Mouse (Mus musculus): ENCODE measurements around the gene Lgals7.
"Not testable (repeated sequence)": the region's sequence is repeated elsewhere in the genome, so short reads cannot be mapped to it uniquely, and the experiment has no call there.

Lgals7 gene

DNA sequence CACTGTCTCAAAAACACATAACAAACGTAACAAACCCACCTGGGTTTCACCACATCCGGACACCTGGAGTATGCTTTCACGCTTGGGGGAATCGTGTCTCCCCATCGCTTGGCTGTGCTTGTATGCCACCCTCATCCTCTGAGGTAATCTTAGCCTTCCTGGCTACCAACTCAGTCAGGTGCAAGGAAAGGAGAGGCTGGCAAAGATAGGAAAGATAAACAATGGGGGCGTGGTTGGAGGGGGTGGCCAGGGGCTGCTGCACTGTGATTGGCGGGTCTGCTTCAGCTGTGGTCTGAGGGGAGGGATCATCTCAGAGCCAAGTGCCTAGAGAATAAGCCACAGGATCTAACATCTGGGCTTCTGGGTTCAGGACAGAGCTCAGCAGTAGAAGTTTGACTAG, 16.0 kb downstream of the Lgals7 start:
- DNase-seq, result no peak

DNA sequence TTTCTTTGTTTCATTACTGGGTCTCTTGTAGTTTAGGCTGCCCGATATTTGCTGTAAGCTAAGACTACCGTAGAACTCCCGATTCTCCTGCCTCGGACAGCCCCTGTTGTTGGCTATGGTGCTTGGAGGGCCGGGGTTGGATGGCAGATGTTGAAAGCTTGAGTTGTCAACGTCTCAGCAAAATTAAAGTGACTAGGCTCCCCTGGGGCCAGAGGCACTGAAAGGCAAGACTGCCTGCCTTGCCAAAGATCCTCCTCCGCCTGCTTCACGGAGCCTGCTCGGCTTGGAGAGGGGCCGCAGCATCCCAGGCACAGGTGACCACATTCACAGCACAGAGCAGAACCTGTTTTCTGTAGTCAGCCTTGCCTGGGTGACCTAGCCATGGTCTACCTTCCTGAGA, 16.9 kb downstream of the Lgals7 start:
- no peak for DNase-seq

DNA sequence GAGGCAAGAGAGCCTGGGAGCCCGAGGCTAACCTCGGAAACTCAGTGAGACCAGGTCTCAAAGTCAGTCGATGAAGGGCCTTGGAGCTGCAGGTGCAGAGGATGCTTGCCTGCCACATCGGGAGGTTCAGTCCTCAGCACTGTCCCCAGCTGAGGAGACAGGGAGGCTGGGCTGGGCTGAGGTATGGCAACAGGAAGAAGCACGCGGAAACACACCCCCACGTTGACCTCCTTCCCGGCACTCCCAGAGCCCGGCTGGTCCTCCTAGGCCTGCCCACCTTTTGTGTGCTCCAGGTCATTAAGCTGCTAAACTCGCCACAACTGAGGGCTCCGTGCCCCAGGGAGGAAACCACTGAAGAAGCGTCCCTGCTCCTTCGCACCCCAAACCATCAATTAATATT, 17.5 kb downstream of the Lgals7 start, which contains the start of gene Capn12:
Gene Capn12 (plus strand): TSS at position 224 of the 400 bp plus-strand sequence.
- DNase-seq, result no peak

DNA sequence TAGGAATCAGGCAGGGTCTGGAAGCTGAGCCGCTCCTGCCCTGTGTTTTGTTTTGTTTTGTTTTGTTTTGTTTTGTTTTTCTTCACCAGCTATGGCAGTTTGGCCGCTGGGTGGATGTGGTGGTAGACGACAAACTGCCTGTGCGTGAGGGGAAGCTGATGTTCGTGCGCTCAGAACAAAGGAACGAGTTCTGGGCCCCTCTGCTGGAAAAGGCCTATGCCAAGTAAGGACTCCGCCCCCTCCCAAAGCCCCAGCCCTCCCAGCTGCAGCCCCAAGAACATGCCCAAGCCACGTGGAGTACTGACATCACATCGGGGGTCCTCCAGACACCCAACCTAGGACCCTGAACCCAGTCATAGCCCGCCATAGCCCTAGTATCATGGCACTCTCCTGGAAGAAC, 19.4 kb downstream of the Lgals7 start:
- DNase-seq, result no peak

DNA sequence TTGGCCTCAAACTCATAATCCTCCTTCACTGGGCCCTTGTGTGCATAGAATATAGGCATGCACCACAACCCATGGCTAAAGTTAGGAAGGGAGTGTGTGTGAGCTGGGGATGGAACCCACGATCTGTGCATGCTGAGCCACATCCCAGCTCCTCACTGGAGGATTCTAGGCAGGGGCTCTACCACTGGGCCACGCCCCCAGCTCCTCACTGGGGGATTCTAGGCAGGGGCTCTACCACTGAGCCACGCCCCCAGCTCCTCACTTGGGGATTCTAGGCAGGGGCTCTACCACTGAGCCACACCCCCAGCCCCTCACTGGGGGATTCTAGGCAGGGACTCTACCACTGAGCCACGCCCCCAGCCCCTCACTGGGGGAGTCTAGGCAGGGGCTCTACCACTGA, 20.1 kb downstream of the Lgals7 start:
- not testable (repeated sequence) for DNase-seq

DNA sequence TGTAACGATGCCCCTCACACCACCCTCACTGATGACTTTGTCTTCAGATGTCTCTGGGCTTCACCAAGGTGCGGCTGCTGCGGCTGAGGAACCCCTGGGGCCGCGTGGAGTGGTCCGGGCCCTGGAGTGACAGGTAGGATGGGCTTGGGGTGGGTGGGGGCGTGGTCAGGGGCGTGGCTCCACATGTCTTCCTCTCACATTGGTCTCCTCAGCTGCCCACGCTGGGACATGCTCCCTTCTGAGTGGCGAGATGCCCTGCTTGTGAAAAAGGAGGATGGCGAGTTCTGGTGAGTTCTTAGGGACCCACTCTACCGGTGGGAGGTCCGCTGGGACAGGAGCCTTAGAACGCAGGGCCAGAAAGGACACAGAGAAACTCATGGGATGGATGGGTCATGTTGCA, 22.8 kb downstream of the Lgals7 start:
- DNase-seq, result no peak

DNA sequence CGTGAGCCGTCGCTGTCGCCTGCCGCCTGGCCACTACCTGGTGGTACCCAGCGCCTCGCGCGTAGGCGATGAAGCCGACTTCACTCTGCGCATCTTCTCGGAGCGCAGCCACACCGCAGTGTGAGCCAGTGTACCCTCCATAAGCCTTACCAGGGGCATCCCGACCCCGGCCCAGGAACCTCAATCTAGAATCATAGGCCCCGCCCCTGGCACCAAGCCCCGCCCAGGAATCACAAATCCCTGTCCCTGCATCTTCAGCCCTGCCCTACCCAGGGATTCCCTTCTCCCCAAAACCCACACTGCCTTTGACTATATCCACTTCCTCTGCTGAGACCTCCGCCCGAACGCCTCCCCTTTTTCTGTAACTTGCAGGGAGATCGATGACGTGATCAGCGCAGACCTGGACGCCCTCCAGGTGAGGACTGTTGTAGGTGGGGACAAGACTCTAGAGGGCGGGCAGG, 25.1 kb downstream of the Lgals7 start:
- no peak for DNase-seq

DNA sequence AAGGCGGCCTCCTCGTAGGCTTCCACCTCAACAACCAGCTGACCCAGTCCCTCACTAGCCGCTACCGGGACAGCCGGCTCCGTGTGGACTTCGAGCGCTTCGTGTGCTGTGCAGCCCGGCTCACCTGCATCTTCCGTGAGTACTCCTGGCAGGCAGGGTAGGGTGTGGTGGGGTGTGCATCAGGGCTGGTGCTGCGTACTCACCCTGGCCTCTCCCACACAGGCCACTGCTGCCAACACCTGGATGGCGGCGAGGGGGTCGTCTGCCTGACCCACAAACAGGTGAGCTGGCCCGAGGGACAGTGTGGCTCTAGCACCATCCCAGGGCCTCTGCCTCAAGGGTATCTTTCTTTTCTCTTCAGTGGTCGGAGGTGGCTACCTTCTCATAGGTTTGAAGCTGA, 28.9 kb downstream of the Lgals7 start:
- no peak for DNase-seq

DNA sequence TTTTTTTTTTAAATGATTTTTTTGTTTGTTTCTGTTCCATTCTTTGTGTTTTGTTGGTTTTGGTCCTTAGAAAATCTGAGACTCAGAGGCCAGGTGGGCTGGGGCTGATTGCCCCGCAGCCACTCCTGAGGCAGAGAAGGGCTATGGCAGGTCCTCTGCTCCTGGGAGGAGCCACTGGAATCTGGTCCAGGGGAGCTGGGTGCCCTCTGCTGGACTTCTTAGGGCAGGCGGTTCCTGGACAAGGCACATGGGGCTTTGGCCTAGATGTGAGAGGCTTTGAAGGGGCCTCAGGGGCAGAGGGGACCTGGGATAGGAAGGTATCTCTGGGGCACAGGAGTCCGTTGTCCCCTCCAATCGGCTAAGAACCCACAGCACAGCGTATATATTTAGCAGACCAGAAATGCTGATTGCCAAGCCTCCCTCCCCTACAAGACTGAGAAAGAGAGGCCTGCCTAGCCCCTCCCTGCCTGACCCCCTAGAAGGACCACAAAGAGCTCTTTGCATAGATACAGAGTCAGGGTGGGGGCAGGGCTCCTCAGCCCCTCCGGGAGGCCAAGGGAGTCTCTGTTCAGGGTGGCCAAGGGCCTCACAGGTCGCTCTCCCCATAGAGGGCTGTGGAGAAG, 30.1 kb downstream of the Lgals7 start:
- DNase-seq, result peak; percentile 71

DNA sequence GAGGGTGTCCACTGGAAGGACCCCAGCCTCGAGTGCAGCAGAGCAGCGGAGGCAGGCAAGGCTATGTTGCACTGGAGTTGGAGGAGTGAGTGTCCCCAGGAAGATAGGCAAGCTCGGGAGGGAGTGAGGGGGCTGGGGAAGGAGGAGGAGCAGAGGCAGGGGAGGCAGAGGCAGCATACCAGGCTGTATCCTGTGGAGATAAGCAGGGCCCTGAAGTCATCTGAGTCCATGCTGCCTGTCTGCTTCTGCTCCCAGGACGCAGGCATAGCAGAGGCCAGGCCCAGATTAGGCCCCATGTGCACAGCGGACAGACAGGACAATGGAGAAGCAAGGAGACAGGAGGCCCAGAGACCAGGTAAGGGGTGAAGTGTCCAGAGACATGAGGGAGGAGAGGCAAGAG, 31.3 kb downstream of the Lgals7 start:
- no peak for DNase-seq

DNA sequence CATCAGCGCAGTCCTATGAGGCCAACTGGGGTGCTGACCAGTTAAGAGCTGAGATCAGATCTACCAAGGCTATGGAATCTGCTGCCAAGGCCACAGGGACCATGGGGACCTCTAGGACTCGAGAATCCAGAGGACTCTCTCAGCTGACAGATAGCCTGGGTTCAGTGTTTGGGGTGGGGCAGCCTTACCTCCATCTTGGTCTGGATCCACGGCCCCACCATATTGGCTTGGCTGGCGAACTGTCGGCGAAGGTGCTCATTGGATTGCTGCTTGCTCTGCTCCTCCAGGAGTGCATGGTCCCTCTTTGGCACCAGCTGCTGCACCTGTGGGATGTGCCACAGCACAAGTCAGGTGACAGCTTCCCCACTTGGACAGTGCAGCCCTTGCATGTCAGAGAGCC, 34.0 kb downstream of the Lgals7 start:
- no peak for DNase-seq

DNA sequence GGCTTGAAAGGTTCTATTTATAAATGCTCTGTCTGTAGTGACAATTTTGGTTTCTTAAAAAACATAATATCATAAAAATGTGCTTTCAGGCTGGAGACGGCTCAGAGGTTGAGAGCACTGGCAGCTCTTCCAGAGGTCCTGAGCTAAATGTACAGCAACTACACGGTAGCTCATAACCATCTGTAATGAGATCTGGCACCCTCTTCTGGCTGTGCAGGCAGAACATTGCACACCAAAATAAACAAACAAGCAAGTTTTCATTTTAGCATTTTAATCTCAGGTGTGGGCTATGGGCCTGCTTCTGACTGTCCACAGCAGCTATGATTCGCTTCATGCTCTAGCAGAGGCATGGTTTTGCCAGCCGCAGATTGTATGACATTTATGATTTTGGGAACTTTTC, 36.3 kb downstream of the Lgals7 start:
- no peak for DNase-seq

DNA sequence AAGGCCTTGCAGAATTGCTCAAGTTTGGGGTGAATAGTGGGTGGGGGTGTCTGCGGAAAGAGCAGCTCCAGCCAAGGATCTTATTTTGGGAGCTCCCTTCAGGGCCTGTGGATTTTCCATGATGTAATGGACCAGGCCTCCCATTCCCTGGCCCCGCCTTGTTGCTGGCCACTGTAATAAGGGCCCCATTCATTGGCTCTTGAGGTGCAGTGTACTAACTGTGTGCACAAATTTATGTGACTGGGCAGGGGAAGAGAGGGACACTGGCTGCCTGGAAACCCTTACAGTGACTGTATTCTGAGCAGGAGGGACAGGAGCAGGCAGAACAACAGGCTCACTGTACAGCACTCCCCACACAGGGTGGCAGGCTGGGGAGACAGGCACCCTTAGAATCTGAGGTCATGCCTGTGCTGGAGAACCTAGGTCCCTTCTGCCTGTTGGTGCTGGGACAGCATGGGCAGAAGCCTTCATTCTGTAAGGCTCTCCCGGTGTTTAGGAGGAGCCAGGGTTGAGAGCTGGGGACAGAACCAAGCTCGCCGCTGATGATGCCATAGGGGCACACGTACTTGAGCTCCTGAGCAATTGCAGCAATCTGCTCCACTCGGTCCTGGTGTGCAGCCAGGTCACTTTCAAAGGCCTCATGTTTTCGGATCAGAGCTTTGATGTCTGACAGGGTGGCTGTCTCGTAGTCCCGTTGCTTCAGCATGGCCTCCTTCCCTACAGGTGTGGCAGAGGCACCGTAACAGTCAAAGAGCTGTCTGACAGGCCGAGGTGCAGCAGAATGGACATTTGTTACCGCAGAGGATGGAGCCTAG, 37.9 kb downstream of the Lgals7 start:
- no peak for DNase-seq

DNA sequence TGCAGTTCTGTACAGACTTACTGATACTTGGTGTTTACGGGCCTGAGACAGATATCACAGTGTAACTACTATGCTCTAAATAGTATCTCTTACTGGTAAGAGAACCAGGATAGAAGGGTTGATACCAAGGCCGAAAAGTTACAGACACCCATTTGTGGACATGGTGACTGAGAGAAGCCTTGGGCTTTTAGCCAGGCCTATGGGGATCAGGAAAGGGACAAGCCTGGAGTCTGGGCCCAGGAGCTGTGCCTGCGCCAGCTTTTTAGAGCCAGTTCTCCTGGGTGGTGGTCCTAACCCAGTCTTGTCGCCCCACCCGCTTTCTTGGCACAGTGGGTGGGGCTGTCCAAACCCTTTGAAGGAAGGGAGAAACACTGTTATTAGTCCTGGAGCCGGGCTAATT, 38.5 kb downstream of the Lgals7 start:
- no peak for DNase-seq

DNA sequence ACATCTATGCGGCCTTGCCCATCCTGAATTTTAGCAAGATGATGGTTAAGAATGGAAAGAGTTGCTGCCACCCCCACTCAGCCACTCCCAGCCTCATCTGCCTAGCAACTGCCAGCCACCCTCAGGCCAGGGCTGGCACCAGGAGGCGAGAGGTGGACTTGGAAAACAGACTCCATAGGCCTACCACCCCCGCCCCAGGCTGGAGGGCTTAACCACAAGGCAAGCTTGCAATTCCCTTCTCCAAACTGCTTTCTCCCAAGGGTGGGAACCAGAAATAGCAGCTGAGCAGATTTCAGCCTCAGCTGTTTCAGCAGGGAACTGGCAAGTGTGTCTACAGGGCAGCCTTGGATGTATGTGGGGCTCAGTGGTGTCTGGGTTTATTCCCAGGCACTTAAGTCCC, 39.2 kb downstream of the Lgals7 start:
- DNase-seq, result no peak

DNA sequence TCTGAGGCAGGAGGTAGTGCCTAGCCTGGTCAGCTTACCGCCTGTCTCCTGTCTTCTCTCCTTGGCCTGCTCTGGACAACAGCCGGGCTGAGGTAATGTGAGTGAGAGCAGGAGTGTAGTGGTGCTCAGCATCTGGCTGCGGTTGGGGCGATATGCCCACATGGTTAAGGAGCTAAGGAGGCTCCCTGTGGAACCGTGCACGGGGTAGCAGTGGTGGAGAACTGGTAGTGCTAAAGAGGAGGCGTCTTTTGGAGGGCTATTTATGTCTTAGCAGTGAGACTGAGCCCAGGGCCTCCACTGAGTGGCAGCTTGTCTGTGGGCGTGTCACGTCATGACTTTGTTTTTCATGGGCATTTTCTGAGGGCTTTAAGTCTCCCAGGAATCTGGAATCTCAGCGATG, 40.1 kb downstream of the Lgals7 start:
- DNase-seq, result no peak

DNA sequence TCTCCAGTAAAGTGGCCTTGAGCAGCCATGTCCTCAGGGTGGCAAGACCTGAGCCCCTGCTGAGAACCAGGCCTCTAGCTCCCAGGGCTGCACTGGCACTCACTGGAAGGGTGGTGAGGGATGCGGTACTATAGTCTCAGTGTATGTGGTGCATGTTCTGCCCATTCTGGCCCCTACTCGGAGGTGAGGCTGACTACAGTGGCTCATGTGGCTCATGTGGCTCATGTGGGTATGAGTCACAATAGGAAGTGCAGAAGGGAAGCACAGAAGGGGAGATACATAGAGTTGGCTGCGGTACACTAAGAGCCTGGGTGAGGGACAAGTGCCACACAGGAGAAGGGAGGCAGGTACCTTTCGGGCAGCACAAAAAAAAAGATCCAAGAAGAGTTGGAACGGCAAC, 43.5 kb downstream of the Lgals7 start:
- DNase-seq, result no peak

DNA sequence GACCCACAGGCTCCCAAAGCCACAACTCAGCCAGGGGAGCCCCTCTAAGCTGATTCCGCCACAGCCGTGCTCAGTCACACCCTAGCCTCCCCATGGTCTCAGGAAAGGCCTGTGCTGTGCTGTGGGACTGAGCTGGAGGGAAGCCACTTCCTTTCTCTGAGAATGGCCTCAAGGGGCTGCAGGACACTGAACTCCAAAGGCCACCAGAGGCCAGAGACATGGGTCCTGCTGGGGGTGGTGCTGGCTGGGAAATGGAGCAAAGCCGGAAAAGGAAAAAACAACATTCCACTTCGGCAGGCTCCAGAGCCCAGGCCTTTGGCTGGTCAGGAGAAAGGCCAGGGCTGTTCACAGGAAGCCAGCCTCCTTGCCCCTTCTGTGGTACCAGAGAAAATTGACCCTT, 48.0 kb downstream of the Lgals7 start:
- peak; percentile 84 for DNase-seq

DNA sequence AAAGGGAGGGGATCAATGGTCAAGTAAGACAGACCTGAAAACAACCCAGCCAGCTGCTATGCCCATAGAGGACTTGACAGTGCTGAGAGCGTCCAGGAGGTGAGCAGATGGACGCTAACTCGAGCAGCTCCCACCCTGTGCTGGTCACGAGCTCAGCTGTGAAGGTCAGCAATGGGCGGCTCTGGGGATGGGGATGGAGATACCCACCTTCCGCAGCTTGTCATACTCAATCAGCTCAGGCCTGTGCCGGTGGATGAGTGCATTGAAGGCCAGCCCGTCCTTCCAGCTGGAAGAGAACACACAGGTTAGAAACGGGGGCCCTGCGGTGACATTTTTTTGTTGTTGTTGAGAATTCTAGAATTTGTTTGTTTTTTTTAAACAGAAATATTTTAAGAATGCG, 49.5 kb downstream of the Lgals7 start:
- DNase-seq, result no peak

Measured in lung, postnatal 10 days (tissue).